Mouse (Mus musculus) kidney, postnatal 10 days (tissue): ENCODE measurements around the gene Dph6.

Experiments used
- DNase-seq: peaks from one replicate; pipeline ENCODE4 v3.0.0; 2021; ENCODE audit warnings: mixed read lengths

Gene Dph6

DNA sequence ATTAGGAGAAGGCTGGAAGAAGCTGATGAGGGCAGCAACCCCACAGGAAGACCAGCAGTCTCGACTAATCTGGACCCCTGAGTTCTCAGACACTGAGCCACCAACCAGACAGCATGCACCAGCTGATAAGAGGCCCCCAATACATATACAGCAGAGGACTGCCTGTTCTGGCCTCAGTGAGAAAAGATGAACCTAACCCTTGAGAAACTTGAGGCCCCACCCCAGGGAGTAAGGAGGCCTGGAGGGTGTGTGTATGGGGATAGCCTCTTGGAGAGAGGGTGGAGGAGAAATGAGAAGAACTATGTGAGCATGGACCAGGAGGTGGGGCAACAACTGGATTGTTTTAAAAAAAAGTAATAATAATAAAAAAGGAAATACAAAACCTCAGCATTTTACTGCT, 118.7 kb downstream of the Dph6 start:
- DNase-seq = no peak

DNA sequence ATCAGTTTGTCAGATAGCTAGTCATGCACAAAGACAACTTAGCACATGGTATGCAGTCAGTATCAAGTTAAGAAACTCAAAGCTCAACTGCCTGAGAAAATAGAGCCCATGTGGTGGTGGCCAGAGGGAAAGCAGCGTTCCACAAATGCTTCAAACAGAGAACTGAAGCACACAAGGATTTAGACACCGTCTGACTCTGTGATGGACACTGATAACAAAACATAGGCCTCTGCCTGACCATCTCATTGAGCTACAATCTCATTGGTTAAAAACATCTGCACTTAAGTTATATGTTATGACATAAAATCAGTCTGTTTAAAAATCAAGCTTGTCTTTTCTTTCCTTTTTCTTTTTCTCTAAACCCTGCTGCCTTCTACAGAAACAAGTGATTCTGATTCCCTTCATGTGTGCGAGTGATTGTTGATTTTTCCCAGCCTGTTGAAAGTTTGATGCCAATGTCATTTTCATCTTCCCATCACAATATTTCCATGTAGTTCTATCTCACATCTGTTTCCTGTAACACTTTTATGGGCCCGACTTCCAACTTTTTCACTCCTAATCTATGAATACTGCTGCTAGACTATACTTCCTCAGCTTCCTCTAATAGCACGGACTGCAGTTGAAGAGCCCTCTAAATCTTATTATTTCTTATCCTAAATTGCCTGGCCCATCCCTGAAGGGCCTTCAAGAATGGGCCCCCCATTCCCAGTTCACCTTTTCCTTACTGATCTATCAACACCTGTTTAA, 123.6 kb downstream of the Dph6 start:
- no peak for DNase-seq

DNA sequence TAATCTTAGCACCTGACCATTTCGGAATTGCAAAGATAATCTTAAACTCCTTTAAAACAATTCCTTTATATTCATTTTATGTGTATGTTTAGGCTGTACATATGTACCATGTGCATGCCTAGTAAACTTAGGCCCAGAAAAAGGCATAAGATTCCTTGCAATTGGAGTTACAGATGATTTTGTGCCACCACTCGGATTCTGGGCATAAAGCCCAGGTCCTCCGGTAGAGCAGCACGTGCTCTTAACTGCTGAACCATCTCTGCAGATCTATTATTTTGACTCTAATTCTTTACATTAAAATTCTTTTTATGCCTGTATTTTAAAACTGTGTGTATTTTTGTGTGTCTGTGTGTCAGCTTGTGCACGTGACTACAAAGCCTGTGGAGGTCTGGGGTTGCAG, 134.3 kb downstream of the Dph6 start:
- no peak for DNase-seq

DNA sequence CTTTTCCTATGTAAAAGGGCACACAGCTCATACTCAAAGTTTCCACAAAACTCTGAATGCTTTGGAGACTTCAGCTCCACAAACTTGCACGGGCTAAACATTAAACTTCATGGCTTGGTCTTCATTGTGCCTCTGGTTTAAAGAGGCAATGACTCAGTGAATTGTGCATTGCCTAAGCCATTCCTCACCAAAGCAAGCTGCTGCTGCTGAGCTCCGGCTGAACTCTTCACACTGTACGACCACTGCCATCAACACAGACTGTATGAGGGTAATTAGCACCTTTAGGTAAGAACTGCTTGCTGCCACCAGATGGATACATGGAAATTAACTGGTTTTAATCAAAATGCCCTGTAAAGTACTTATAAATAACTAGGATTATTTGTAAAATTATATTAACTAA, 134.9 kb downstream of the Dph6 start:
- DNase-seq = no peak

DNA sequence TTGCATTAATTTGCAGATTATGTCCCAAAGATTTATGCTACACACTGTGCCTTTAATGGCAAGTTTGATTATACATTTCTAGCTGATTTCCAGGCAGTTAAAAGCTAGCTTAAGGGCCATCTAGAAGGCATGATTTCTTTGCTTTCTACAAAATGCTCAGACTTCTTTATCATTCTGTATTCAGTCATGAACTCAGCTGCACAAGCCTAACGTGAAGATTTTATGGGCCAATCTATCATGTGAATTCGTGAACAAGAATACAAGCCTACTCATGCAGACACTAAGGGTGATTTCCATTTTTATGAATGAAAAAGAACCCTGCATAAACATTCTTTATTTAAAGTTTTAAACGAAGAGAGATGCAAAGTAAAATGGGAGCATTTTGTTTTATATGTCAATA, 162.4 kb downstream of the Dph6 start:
- no peak for DNase-seq

DNA sequence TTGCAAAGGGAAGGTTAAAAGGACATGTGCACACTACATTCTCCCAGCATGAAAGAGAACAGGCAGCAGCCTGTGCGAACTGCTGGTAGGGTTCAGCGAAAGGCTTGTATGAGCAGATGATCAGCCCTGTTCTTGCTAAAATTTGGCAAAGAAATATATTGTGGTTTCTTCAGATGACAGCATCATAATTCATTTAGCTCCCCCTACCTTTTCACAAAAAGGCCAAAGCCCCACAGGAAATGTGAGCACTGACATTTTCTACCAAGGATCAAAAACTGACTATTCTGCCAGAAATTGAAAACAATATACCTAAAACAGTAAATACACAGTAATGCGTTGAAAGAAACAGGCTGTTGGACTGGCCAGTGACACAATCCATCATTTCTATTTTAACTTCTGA, 162.9 kb downstream of the Dph6 start:
- DNase-seq = peak; percentile 12

DNA sequence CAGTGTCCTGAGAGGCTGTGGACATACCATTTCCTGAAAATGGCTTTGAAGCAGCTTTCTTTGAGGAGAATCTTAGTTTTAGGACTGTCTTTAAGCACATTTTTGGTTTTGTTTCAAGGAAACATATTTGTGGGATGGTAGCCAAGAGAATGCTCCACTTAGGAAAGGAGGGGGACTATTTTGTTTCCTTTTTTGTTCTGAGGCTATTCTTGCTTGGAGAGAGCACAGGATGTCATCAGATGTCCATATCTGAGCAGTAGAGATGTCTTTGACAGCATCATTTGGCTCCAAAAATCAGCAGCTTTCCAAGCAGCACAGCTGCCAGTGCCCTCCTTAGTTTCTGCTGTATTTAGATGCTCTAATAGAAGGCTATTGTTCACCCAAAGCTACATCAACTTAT, 167.8 kb downstream of the Dph6 start:
- peak; percentile 8 for DNase-seq
